Mouse (Mus musculus) cerebellum, adult 2 months (tissue): ENCODE data around the gene 5730522E02Rik.

ENCODE experiments used
- CTCF ChIP-seq: fragments of 200-500 bp; IDR thresholded peaks from 2 replicates; pipeline ENCODE4 v1.5.1; 2011; ENCODE audit warnings: low read depth, mild to moderate bottlenecking, control low read depth, low read length, moderate library complexity, borderline replicate concordance; ENCODE audit not compliant: insufficient read depth
- POLR2A ChIP-seq: fragments of 200-500 bp; IDR thresholded peaks from 2 replicates; pipeline ENCODE4 v1.6.1; 2011; ENCODE audit warnings: low read length, control low read depth, borderline replicate concordance; ENCODE audit not compliant: insufficient read depth

DNA sequence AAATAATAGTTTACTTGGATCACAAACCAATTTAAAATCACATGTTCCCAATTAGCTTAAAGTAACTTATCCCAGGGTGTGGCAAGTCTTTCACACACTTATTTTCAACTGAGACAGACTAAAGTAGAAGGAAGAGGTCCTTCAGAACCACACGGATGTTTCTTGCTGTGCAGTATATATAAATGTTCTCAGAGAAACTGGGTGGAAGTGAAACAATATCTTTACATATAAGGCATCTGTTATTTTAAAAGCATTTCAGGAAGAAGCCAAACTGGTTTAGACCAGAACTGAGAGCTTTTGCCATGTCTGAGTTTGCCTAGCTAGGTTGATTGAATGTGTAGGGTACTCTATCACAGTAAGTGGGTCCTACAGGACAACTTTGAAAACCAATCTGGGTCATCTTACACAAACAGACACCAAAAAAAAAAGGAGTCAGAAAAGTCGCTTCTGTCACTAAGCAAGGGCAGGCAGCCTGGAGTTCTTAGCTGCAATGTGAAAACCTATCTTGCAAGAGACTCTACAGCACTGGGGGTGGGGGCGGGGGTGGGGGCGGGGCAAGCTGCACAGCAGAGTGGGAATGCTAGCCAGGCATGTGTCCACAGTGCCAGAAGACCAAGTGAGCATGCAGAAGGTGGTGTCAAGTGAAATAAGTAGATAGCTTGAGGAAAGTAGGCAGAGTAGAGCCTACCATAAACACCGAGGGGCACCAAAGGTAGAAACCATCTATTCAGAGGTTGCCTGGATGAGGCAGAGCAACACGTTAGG lies 463.3 kb downstream of the 5730522E02Rik start:
- TF ChIP-seq CTCF (no peak), POLR2A (no peak)
